Mouse (Mus musculus) frontal cortex, postnatal 10 days (tissue): ENCODE results near the gene 4930558K02Rik.

ENCODE experiments used
- DNase-seq, 2 experiments: peaks; one replicate each; pipeline ENCODE4 v3.0.0; 2022; ENCODE audit warnings: low spot score in 2 of 2, mixed read lengths in 1 of 2

The 4930558K02Rik gene

DNA sequence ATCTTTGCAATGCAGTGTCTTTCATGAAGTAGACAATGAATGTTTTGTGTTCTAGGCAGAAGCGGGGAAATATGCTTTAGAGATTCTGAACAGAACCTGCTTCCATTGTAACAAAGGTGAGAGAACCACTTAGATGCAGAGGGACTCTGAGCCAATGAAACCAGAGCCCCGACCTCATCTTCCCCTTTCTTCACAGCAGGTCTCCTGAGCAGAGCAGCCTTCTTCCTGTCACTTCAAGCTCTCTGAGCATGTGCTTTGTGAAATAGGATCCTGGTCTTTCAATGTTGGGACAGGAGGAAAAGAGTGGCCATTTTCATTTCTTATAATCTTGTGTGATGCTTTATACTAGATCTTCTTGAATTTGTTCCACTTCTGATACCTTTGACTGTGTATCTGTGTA is 79.3 kb downstream of the 4930558K02Rik start:
- DNase-seq: no peak

- DNase-seq: no peak
These were observed 82.2 kb downstream of the 4930558K02Rik start for GRCm38 (mm10) chr1:161897235-161897634.

GRCm38 (mm10) chr1:161896130-161896529 is 83.3 kb downstream of the 4930558K02Rik start:
- DNase-seq: no peak

GRCm38 (mm10) chr1:161895014-161895413 is 84.4 kb downstream of the 4930558K02Rik start:
- no peak for DNase-seq

- DNase-seq: no peak
These were observed 84.9 kb downstream of the 4930558K02Rik start for GRCm38 (mm10) chr1:161894553-161894952.

DNA sequence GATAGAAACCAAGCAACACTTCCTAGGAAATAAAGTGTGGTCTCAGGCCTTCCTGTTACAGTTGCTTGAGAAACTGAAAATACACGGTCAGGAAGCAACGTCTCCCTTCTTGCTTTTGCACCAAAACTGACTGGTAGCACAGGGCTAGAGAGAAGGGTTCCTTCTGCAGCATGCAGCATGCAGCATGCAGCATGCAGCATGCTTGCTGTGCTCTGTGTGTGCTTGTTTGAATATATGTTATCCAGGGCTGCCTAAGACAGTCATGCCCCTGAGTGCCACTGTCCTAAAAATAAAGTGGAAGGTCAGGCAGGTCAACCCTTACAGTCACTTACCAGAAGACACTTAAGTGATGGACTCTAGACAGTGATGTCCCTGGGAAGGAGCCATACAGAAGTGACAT is 85.3 kb downstream of the 4930558K02Rik start:
- no peak for DNase-seq
